Mouse (Mus musculus) yolk sac, embryonic 10.5 days (tissue): ENCODE data around the gene Nmt1.

ENCODE experiments used
- DNase-seq: peaks from one replicate; pipeline ENCODE4 v3.0.0-alpha.2; 2017; ENCODE audit warnings: low spot score

Gene Nmt1

DNA sequence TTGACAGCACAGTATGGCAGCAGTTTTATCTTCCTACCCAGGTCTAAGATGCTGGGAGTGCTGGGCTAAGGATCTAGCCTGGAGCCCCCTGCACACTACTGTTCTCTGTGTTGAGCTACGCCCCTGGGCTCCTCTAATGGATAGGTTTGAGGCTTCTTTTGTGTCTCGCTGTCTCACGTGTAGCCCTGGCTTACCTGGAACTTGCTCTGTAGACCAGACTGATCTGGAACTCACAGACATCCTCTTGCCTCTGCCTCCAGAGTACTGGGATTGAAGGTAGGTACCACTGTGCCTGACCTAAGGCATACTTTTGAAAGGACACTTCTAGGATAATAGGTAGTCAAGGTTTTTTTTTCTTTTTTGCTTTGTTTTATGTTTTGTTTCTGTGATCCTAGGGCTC, 16.0 kb downstream of the Nmt1 start:
- DNase-seq = no peak

- DNase-seq = no peak
Measured at GRCm38 (mm10) chr11:103046286-103046685, 18.3 kb downstream of the Nmt1 start.

GRCm38 (mm10) chr11:103049611-103050010, 21.6 kb downstream of the Nmt1 start:
- DNase-seq = no peak

DNA sequence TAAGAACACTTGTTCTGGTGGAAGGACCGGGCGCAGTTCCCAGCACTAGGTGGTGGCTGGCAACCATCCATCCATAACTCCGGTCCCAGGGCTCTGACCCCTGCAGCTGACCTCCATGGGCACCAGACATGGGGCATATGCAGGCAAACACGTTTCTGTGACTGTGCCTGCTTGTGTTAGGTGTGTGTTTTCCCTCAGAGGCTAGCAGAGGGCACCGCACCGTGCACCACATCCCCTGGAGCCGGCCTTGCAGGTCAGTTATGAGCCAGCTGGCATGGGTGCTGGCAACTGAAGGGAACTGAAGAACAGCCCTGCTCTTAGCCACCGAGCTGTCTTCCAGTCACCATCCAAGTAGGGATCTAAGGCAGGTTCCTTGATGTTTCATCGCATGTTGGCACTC, 22.2 kb downstream of the Nmt1 start:
- no peak for DNase-seq

- DNase-seq = peak; percentile 71
Measured at GRCm38 (mm10) chr11:103051249-103051691, 23.3 kb downstream of the Nmt1 start.

- no peak for DNase-seq
Measured at GRCm38 (mm10) chr11:103052078-103052477, 24.1 kb downstream of the Nmt1 start.

DNA sequence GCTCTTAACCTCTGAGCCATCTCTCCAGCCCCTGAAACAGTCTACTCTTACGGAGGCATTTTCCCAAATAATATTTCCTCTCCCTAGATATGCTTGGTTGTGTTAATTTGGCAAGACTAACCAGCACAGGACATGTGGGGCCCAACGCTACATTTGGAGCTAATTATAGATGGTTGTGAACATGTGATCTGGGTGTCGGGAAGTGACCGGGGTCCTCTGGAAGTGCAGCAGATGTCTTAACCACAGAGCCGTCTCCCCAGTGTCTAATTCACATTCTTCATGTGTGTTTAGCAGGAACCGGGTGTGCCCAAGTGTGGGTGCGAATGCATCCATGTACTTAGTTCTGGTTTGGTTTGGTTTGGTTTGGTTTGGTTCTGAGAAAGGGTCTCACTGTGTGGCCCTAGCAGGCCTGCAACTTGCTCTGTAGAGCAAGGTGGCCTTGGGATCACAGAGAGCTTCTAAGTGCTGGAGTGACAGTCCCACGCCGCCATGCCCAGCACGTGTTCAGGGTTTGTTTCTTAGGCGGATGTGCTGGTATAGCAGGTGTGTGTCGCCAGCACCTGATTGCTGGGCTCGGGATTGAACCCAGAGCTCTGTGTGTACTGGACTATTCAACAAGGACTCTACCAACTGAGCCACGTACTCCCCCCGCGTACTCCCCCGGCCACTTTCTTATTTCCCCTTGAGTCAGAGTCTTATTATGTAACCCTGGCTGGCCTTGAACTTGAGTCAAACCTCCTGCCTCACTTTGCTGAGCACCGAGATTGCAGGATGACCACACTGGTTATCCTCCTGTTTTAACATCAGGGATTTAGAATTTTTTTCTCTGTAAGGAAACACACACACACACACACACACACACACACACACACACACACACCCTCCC, 25.4 kb downstream of the Nmt1 start:
- DNase-seq = no peak

DNA sequence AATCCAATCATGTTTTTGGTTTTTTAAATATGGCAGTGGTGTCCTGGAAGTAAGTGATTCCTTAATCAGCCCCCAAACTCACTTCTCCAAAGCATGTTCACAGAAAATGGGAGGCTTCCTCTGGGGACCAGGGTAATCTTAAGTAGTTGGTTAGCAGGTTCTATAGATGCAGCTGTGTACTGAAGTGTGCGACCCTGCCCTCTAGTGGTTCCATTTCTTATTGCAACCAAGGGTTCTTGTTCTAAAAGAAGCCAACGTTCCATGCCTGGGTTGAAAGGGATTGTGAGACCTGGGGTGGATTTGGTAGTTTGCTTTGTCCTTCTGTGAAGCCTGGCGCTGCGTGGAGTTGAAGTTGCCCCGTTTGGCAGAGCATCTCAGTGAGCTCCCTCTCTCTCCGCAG, 26.8 kb downstream of the Nmt1 start:
- peak; percentile 50 for DNase-seq

DNA sequence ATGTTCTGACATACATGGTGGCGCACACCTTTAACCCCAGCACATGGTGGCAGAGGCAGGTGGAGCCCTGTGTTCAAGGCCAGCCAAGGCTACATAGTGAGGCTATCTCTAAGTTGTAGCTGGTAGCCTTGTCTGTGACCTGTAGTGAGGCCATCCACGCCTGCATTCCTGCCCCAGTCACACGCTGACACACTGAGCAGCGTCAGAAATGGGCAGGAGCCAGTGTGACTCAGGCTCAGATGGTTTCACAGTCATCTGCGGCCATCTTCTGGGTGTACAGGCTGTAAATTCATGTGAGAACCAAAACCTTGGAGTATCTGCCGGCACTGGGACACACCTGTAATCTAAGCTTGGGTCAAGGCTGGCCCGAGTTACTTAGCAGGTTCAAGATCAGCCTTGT, 28.6 kb downstream of the Nmt1 start:
- no peak for DNase-seq

DNA sequence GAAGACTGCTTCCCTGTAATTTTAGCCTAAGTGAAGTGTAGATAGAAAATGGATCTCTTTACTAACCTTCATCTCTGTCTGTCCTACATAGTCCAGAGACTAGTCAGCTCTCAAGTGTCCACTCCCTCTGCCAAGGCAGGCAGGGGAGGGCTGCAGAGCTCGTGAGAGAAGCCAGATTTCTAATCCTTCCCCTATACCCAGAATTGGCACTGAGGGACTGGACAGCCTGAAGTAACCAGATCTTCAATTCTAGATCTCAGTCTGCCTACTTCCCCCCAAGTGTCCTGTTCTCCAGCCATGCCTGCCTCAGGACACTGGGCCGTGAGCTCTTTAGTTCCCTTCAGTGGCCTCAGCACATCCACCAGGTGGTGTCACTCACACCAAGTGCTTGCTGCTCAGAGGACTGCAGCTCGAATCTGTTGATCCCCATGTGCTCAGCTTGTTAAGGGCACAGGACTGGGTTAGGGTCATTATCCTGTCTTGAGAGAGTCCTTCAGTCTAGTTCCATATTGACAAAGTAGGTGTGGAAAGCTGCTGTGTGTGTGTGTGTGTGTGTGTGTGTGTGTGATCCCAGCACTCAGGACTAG, 30.6 kb downstream of the Nmt1 start:
- no peak for DNase-seq

GRCm38 (mm10) chr11:103066191-103067050, 38.4 kb downstream of the Nmt1 start:
- no peak for DNase-seq

DNA sequence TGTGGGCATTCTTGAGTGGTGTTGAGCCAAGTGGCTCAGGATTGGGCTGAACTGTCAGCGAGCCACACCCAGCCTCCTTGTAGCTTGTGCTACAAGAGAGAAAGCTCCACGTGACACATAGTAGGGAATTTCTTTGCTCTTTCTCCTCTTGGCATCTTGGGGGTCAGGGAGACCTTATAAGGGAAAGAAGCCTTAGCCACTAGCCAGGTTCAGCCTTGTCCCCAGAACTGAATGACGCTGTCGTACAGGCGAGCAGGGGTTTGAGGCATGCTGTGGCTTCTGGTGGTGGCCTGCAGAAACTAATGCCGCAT, 39.0 kb downstream of the Nmt1 start:
- DNase-seq = no peak

- no peak for DNase-seq
Measured at GRCm38 (mm10) chr11:103067457-103068001, 39.5 kb downstream of the Nmt1 start.

- DNase-seq = no peak
Measured at GRCm38 (mm10) chr11:103068272-103068671, 40.3 kb downstream of the Nmt1 start.

- no peak for DNase-seq
Measured at GRCm38 (mm10) chr11:103068884-103069283, 40.9 kb downstream of the Nmt1 start.

DNA sequence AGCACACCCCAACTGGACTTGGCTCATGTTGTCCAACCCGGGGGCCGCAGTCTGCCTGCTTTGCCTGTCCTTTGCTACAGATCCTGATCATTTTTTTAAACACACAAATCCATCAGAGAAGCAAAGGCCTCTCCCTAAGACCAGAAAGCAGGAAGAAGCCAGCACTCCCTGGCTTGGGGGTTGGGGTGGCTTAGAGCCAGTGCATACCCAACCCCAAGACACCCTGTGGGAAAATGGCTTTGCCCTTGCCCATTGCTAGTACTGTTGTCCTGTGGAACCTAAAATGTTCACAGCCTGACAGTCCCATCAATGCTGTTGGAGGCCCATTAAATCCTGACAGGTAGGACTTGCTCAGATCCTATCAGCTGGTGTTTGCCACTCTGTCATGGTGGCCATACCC, 41.7 kb downstream of the Nmt1 start:
- no peak for DNase-seq

GRCm38 (mm10) chr11:103070322-103070880, 42.4 kb downstream of the Nmt1 start:
- no peak for DNase-seq

DNA sequence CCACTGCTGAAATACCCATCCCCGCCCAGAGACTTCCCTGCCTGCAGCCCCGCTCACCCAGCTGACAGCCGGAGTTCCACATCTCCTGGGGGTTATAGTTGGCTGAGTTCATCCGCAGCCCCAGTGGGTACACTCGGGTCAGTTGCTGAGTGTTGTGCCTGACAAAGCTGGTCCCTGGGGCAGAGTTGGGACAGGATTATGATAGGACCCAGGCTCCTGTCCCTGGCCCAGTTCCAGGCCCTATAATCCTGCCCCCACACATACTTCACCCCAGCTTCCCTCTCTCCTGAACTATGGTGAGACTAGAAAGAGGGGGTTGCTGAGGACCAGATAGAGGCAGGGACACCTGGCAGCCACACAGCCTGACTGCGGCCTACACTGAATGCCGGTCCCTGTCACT, 45.7 kb downstream of the Nmt1 start:
- no peak for DNase-seq

GRCm38 (mm10) chr11:103074121-103074650, 46.2 kb downstream of the Nmt1 start:
- no peak for DNase-seq

DNA sequence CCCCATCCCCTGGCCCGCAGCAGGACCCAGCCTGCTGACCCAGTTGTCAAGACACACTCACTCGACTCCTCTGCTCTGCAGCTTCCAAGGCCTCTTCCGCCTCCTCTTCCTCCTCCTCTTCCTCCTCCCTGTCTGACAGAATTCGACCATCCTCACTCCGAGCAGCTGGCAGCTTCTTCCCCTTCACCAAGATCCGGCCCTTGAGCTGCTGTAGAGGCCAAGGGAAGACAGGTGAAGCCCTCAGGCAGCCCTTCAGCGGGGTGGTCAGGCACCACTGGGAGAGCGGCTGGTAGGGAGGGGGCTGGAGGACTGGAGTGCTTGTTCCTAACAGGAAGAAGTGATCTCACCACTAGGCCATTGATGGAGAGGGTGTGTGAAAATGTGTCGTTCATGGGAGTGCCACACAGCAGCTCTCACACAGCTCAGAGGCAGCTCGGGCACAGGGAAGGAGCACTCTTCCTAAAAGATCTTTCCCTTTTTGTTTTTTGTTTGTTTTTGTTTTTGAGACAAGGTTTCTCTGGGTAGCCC, 46.9 kb downstream of the Nmt1 start:
- DNase-seq = no peak

- no peak for DNase-seq
Measured at GRCm38 (mm10) chr11:103076010-103076409, 48.0 kb downstream of the Nmt1 start.

DNA sequence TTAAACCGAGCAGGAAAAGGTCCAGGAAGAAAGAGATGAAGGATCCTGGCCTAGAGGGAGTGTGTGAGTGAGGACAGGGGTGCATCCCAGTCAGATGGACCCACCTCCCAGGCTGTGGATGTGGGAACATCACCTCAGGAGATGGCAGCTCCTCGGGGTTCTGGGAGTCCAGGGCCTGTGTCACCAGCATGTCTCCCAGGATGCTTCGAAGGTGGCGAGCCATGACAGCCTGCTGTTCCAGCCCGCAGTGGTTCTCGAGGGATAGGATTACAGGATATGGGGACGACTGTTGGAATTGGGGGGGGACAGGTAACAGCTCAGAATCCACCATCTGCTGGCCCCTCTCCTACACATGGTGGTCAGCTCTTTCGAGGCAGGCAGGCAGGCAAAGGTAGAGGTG, 48.6 kb downstream of the Nmt1 start:
- DNase-seq = no peak
